Mouse (Mus musculus) CH12.LX (cell line): ENCODE measurements around the gene March1. TPM values are rescaled to one million over a fixed set of nuclear protein-coding genes. Genes with fewer than 3 reads are reported as not detected.

Experiments
- DNase-seq: peaks from one replicate; pipeline ENCODE4 v3.0.0-alpha.2; 2013; ENCODE audit errors: extremely low read depth
- H3K27ac ChIP-seq: 2 replicates; pipeline ENCODE4 v1.5.1; 2012; ENCODE audit warnings: low read depth, mild to moderate bottlenecking, control low read depth, moderate library complexity; ENCODE audit not compliant: insufficient read depth
- H3K27me3 ChIP-seq: replicated peaks from 2 replicates; pipeline ENCODE3; 2012; ENCODE audit warnings: inconsistent platforms
- H3K36me3 ChIP-seq, 2 experiments: replicated peaks in 1 of 2; 2 replicates each; pipeline versions ENCODE3 to v1.6.1; 2012; ENCODE audit warnings: inconsistent platforms in 1 of 2, low read length in 1 of 2, mild to moderate bottlenecking in 1 of 2, mixed read lengths in 1 of 2, moderate library complexity in 1 of 2; ENCODE audit not compliant: control insufficient read depth in 1 of 2, insufficient read depth in 1 of 2
- H3K4me1 ChIP-seq, 2 experiments: 2 replicates each; pipeline ENCODE4 v1.6.1; 2012; ENCODE audit warnings: inconsistent platforms in 1 of 2, moderate library complexity in 1 of 2; ENCODE audit not compliant: insufficient read depth in 2 of 2, control insufficient read depth in 1 of 2
- H3K4me2 ChIP-seq: 2 replicates; pipeline ENCODE4 v1.6.1; 2012; ENCODE audit warnings: low read depth, mild to moderate bottlenecking, control low read depth; ENCODE audit not compliant: poor library complexity, insufficient read depth, severe bottlenecking
- H3K4me3 ChIP-seq, 3 experiments: fragments of 150-350 bp in 1 of 3; sonication (generic) in 1 of 3; replicated peaks in 1 of 3; 2 replicates each; pipeline versions ENCODE3 to v1.5.1; 2011 to 2012; ENCODE audit warnings: low read depth in 2 of 3, low read length in 2 of 3, mild to moderate bottlenecking in 2 of 3, moderate library complexity in 2 of 3, control low read depth in 1 of 3, improper control_type of control experiment in 1 of 3, inconsistent platforms in 1 of 3, mixed read lengths in 1 of 3; ENCODE audit not compliant: poor library complexity in 1 of 3
- H3K79me2 ChIP-seq: replicated peaks from 2 replicates; pipeline ENCODE4 v1.6.1; 2012; ENCODE audit warnings: mild to moderate bottlenecking, moderate library complexity; ENCODE audit not compliant: control insufficient read depth, poor library complexity, insufficient read depth, severe bottlenecking; ENCODE audit errors: extremely low read depth
- H3K9ac ChIP-seq: 2 replicates; pipeline ENCODE4 v1.6.1; 2012; ENCODE audit warnings: low read depth, mild to moderate bottlenecking, control low read depth, moderate library complexity; ENCODE audit not compliant: insufficient read depth
- H3K9me3 ChIP-seq: replicated peaks from 2 replicates; pipeline ENCODE3; 2012; ENCODE audit warnings: low read length, inconsistent platforms, mixed read lengths
- BHLHE40 ChIP-seq: IDR thresholded peaks from 2 replicates; pipeline ENCODE4 v1.6.1; 2011; ENCODE audit warnings: mild to moderate bottlenecking, low read depth, low read length, improper control_type of control experiment
- CHD2 ChIP-seq: IDR thresholded peaks from 2 replicates; pipeline ENCODE4 v1.6.1; 2011; ENCODE audit warnings: low read length, improper control_type of control experiment
- CTCF ChIP-seq, 2 experiments: IDR thresholded peaks in 1 of 2; conservative IDR thresholded peaks in 1 of 2; 2 replicates each; pipeline ENCODE4 v1.5.1; 2011 to 2012; ENCODE audit warnings: low read depth in 2 of 2, low read length in 2 of 2, improper control_type of control experiment in 1 of 2, inconsistent platforms in 1 of 2, mild to moderate bottlenecking in 1 of 2, moderate library complexity in 1 of 2
- ELF1 ChIP-seq: IDR thresholded peaks from 2 replicates; pipeline ENCODE4 v1.6.1; 2014; ENCODE audit warnings: low read depth, mild to moderate bottlenecking, inconsistent platforms, low read length, improper control_type of control experiment
- IRF4 ChIP-seq: IDR thresholded peaks from 2 replicates; pipeline ENCODE4 v1.6.1; 2014; ENCODE audit warnings: low read depth, mild to moderate bottlenecking, inconsistent platforms, low read length, improper control_type of control experiment
- KAT2A ChIP-seq: IDR thresholded peaks from 2 replicates; pipeline ENCODE4 v1.6.1; 2012; ENCODE audit warnings: low read length, improper control_type of control experiment, inconsistent platforms; ENCODE audit not compliant: insufficient replicate concordance
- MAFK ChIP-seq: IDR thresholded peaks from 2 replicates; pipeline ENCODE4 v1.6.1; 2011; ENCODE audit warnings: low read length, improper control_type of control experiment; ENCODE audit not compliant: insufficient replicate concordance
- MXI1 ChIP-seq: IDR thresholded peaks from 2 replicates; pipeline ENCODE4 v1.6.1; 2011; ENCODE audit warnings: mild to moderate bottlenecking, low read depth, low read length, improper control_type of control experiment
- NELFE ChIP-seq: IDR thresholded peaks from 2 replicates; pipeline ENCODE4 v1.6.1; 2011; ENCODE audit warnings: low read depth, low read length, improper control_type of control experiment
- NRF1 ChIP-seq: IDR thresholded peaks from 2 replicates; pipeline ENCODE4 v1.6.1; 2014; ENCODE audit warnings: low read depth, mild to moderate bottlenecking, inconsistent platforms, low read length, improper control_type of control experiment, moderate library complexity
- POLR2A ChIP-seq: IDR thresholded peaks from 2 replicates; pipeline ENCODE4 v1.6.1; 2011; ENCODE audit warnings: low read depth, mild to moderate bottlenecking, improper control_type of control experiment, low read length
- POLR2AphosphoS2 ChIP-seq: IDR thresholded peaks from 2 replicates; pipeline ENCODE4 v1.6.1; 2011; ENCODE audit warnings: low read depth, low read length, improper control_type of control experiment
- RAD21 ChIP-seq: IDR thresholded peaks from 2 replicates; pipeline ENCODE4 v1.6.1; 2011; ENCODE audit warnings: low read depth, mild to moderate bottlenecking, low read length, improper control_type of control experiment, moderate library complexity
- RCOR1 ChIP-seq: conservative IDR thresholded peaks from 2 replicates; pipeline ENCODE4 v1.6.1; 2012; ENCODE audit warnings: low read depth, mild to moderate bottlenecking, inconsistent platforms, low read length, improper control_type of control experiment
- TCF12 ChIP-seq: IDR thresholded peaks from 2 replicates; pipeline ENCODE4 v1.6.1; 2014; ENCODE audit warnings: low read depth, mild to moderate bottlenecking, inconsistent platforms, low read length, improper control_type of control experiment
- USF1 ChIP-seq: IDR thresholded peaks from 2 replicates; pipeline ENCODE4 v1.6.1; 2014; ENCODE audit warnings: low read depth, mild to moderate bottlenecking, inconsistent platforms, low read length, improper control_type of control experiment
- USF2 ChIP-seq: conservative IDR thresholded peaks from 2 replicates; pipeline ENCODE4 v1.6.1; 2011; ENCODE audit warnings: low read depth, low read length, improper control_type of control experiment
- dilution Hi-C: fragments of 300-500 bp; cut with MboI; formaldehyde crosslinking; loops from 2 replicates; pipeline ENCODE4 v1.14.3; 2020; ENCODE audit warnings: low sequenced_read_pairs; ENCODE audit not compliant: extremely low pct_unique_long_range_greater_than_20kb, extremely low pct_ligation_motif_present
- in situ Hi-C: fragments of 300-500 bp; cut with MboI; formaldehyde crosslinking; loops from 3 replicates; pipeline ENCODE4 v1.14.3; 2019; ENCODE audit warnings: low sequenced_read_pairs, low pct_ligation_motif_present, low pct_unique_long_range_greater_than_20kb, mixed read lengths
- polyA plus RNA-seq: library from polyadenylated mRNA; unstranded; fragments of >175 nt; gene quantifications from 2 replicates; pipeline ENCODE4 v1.2.1, GENCODE M21; 2012; ENCODE audit warnings: low read depth; ENCODE audit not compliant: insufficient read length
- total RNA-seq, 2 experiments: library from RNA; depleted of rRNA; stranded (reverse); fragments of 300-350 nt in 1 of 2; fragments of >200 nt in 1 of 2; gene quantifications; 2 replicates each; pipeline ENCODE4 v1.2.3; 2012 to 2014

The March1 gene
- total and polyA plus RNA-seq, 3 experiments: 0.16 to 0.21 TPM; not detected in 1

- H3K4me2 ChIP-seq: no peak overlapping the region
- no peak overlapping the region for H3K4me3 ChIP-seq
- TF ChIP-seq MAFK (peak; percentile 86), USF2 (no peak)
- no peak for DNase-seq
- no peak overlapping the region for H3K9ac ChIP-seq
- in situ Hi-C loops: no loop called here
- no peaks in the 10 kb centered on the region for H3K36me3 ChIP-seq
- no peaks in the 10 kb centered on the region for H3K79me2 ChIP-seq
- no peak overlapping the region for H3K27ac ChIP-seq
- peaks cover 0 to 3% of the 10 kb centered on the region in 2 experiments; a peak in 2 of 4 replicates for H3K4me1 ChIP-seq
- no peaks in the 10 kb centered on the region for H3K27me3 ChIP-seq
- dilution Hi-C loops: no loop called here
- no peaks in the 10 kb centered on the region for H3K9me3 ChIP-seq
Measured at GRCm38 (mm10) chr8:66397811-66398210, 780.1 kb downstream of the March1 start.

- Histone ChIP-seq H3K4me1 (peaks cover 0 to 5% of the 10 kb centered on the region in 2 experiments; a peak in 2 of 4 replicates), H3K4me2 (no peak overlapping the region), H3K79me2 (no peaks in the 10 kb centered on the region), H3K9me3 (no peaks in the 10 kb centered on the region), H3K4me3 (no peak overlapping the region), H3K27ac (no peak overlapping the region), H3K36me3 (no peaks in the 10 kb centered on the region), H3K9ac (no peak overlapping the region), H3K27me3 (no peaks in the 10 kb centered on the region)
- DNase-seq: no peak
- in situ Hi-C loops: no loop called here
- no peak for TF ChIP-seq NELFE
- TF ChIP-seq MXI1: no peak
- TF ChIP-seq RCOR1: no peak
- no peak for TF ChIP-seq IRF4
- no peak for TF ChIP-seq TCF12
- TF ChIP-seq CHD2: no peak
- no peak for TF ChIP-seq BHLHE40
- TF ChIP-seq RAD21: no peak
- no peak for TF ChIP-seq POLR2A
- no peak for TF ChIP-seq ELF1
- no peak for TF ChIP-seq USF2
- TF ChIP-seq CTCF (conservative IDR thresholded peaks at IDR 0.05 in 1 of 2, IDR thresholded peaks at IDR 0.05 in 1 of 2; ENCODE audit: low read depth in 2 of 2, low read length in 2 of 2): no peak
- no peak for TF ChIP-seq POLR2AphosphoS2
- TF ChIP-seq USF1: no peak
- TF ChIP-seq NRF1: no peak
- no peak for TF ChIP-seq KAT2A
- dilution Hi-C loops: no loop called here
Measured at GRCm38 (mm10) chr8:66400050-66400449, 782.4 kb downstream of the March1 start.
